Mouse (Mus musculus): ENCODE measurements at regions not wholly inside any gene's neighbourhood (a gene's known extent, or its start where the extent isn't known, plus 50 kb on each side); places are given as distances from the start of the nearest gene placed in this dataset.

- TF ChIP-seq HCFC1 (IDR thresholded peaks at IDR 0.05; ENCODE audit: borderline replicate concordance, insufficient read depth, low read length): no peak
- no peak for TF ChIP-seq MAFK (IDR thresholded peaks at IDR 0.05; ENCODE audit: insufficient read depth, low read depth, low read length)
- no peak for TF ChIP-seq ZNF384 (IDR thresholded peaks at IDR 0.05; ENCODE audit: low read depth, low read length)
- TF ChIP-seq CHD2 (IDR thresholded peaks at IDR 0.05; ENCODE audit: low read depth, low read length): no peak
Measured at GRCm38 (mm10) chr13:106699957-106700356, 236.8 kb downstream of the Ipo11 start.

Data from ES-E14 (cell line).